Mouse (Mus musculus): ENCODE measurements around the gene Ocln.

Ocln gene

GRCm38 (mm10) chr13:100552369-100553041 is at the start of gene Ocln:
Gene Ocln (minus strand): TSS chr13:100552718.
- no peak for DNase-seq (ENCODE audit: extremely low read depth, insufficient read length, low spot score)

- DNase-seq (ENCODE audit: extremely low read depth, insufficient read length, low spot score): no peak
Measured at GRCm38 (mm10) chr13:100601034-100601433, 48.5 kb upstream of the Ocln start.

GRCm38 (mm10) chr13:100600317-100600716 is 47.8 kb upstream of the Ocln start:
- no peak for DNase-seq (ENCODE audit: extremely low read depth, insufficient read length, low spot score)

GRCm38 (mm10) chr13:100597284-100597683 is 44.8 kb upstream of the Ocln start:
- no peak for DNase-seq (ENCODE audit: extremely low read depth, insufficient read length, low spot score)

GRCm38 (mm10) chr13:100595552-100595885 is 43.0 kb upstream of the Ocln start:
- DNase-seq (ENCODE audit: extremely low read depth, insufficient read length, low spot score): no peak

- no peak for DNase-seq (ENCODE audit: extremely low read depth, insufficient read length, low spot score)
Measured at GRCm38 (mm10) chr13:100594838-100595551, 42.5 kb upstream of the Ocln start.

GRCm38 (mm10) chr13:100594041-100594792 is 41.7 kb upstream of the Ocln start:
- DNase-seq (ENCODE audit: extremely low read depth, insufficient read length, low spot score): no peak

GRCm38 (mm10) chr13:100588646-100589045 is 36.1 kb upstream of the Ocln start:
- no peak for DNase-seq (ENCODE audit: extremely low read depth, insufficient read length, low spot score)

GRCm38 (mm10) chr13:100582144-100582543 is 29.6 kb upstream of the Ocln start:
- DNase-seq (ENCODE audit: extremely low read depth, insufficient read length, low spot score): peak; percentile 14

GRCm38 (mm10) chr13:100581701-100582100 is 29.2 kb upstream of the Ocln start:
- DNase-seq (ENCODE audit: extremely low read depth, insufficient read length, low spot score): peak; percentile 20

- DNase-seq (ENCODE audit: extremely low read depth, insufficient read length, low spot score): no peak
Measured at GRCm38 (mm10) chr13:100579951-100580350, 27.4 kb upstream of the Ocln start.

- no peak for DNase-seq (ENCODE audit: extremely low read depth, insufficient read length, low spot score)
Measured at GRCm38 (mm10) chr13:100579220-100579619, 26.7 kb upstream of the Ocln start.

- no peak for DNase-seq (ENCODE audit: extremely low read depth, insufficient read length, low spot score)
Measured at GRCm38 (mm10) chr13:100575950-100576349, 23.4 kb upstream of the Ocln start.

GRCm38 (mm10) chr13:100570713-100571112 is 18.2 kb upstream of the Ocln start:
- no peak for DNase-seq (ENCODE audit: extremely low read depth, insufficient read length, low spot score)

GRCm38 (mm10) chr13:100568359-100568758 is 15.8 kb upstream of the Ocln start:
- DNase-seq (ENCODE audit: extremely low read depth, insufficient read length, low spot score): no peak

GRCm38 (mm10) chr13:100559449-100559848 is 6.9 kb upstream of the Ocln start:
- no peak for DNase-seq (ENCODE audit: extremely low read depth, insufficient read length, low spot score)

- no peak for DNase-seq (ENCODE audit: extremely low read depth, insufficient read length, low spot score)
Measured at GRCm38 (mm10) chr13:100557011-100557410, 4.5 kb upstream of the Ocln start.

GRCm38 (mm10) chr13:100553042-100553437 is 522 bp upstream of the Ocln start:
- no peak for DNase-seq (ENCODE audit: extremely low read depth, insufficient read length, low spot score)

- no peak for DNase-seq (ENCODE audit: extremely low read depth, insufficient read length, low spot score)
Measured at GRCm38 (mm10) chr13:100552009-100552368, 529 bp downstream of the Ocln start.

GRCm38 (mm10) chr13:100551371-100552008 is 1.0 kb downstream of the Ocln start:
- no peak for DNase-seq (ENCODE audit: extremely low read depth, insufficient read length, low spot score)

GRCm38 (mm10) chr13:100547269-100547668 is 5.2 kb downstream of the Ocln start:
- no peak for DNase-seq (ENCODE audit: extremely low read depth, insufficient read length, low spot score)
